Comparison of ENCODE assay signal across 9 mouse cellular contexts in genomic region chr9:120501191-120501902, GRCm38 (mm10). TPM values are rescaled to one million over a fixed set of nuclear protein-coding genes. Genes with fewer than 3 reads are reported as not detected.
DNase-seq lines count a peak whose midpoint lies in the region; ATAC-seq and TF ChIP-seq lines count a peak whose summit lies in the region.
"Had no signal": no experiment of that assay in that cellular context is flagged by ENCODE, and none has a peak within 500 bp of the region (broad histone marks: within the 10 kb centered on the region; RNA-seq: fewer than 3 reads in every experiment).

No protein-coding gene starts in this region.

- no peaks in the 10 kb centered on the region for H3K27me3 ChIP-seq in kidney, embryonic 16.5 days (ENCODE audit: insufficient read depth, low read length)
- no peaks in the 10 kb centered on the region for H3K27me3 ChIP-seq in ES-Bruce4 (ENCODE audit: control insufficient read depth, insufficient read depth, low read length, poor library complexity, severe bottlenecking)
- no peaks in the 10 kb centered on the region for H3K27me3 ChIP-seq in forebrain, embryonic 16.5 days (replicated peaks; ENCODE audit: control insufficient read depth, insufficient read depth, low read length)
- H3K27me3 ChIP-seq in cerebellum, adult 2 months (ENCODE audit: control insufficient read depth, insufficient read depth, low read length): no peaks in the 10 kb centered on the region
- H3K27me3 ChIP-seq: limb, embryonic 13.5 days had no signal

- H3K36me3 ChIP-seq in kidney, embryonic 16.5 days (ENCODE audit: insufficient read depth, low read length): no peaks in the 10 kb centered on the region
- H3K36me3 ChIP-seq in ES-Bruce4 (ENCODE audit: control insufficient read depth, insufficient read depth, low read length, poor library complexity, severe bottlenecking): no peaks in the 10 kb centered on the region
- H3K36me3 ChIP-seq in forebrain, embryonic 16.5 days (ENCODE audit: control insufficient read depth, insufficient read depth): no peaks in the 10 kb centered on the region

- no peak for TF ChIP-seq POLR2A in ES-Bruce4 (IDR thresholded peaks at IDR 0.05; ENCODE audit: insufficient read depth, low read length)
- no peak for TF ChIP-seq POLR2A in cerebellum, adult 2 months (IDR thresholded peaks at IDR 0.05; ENCODE audit: borderline replicate concordance, insufficient read depth, low read length)

- no peak overlapping the region for H3K4me2 ChIP-seq in kidney, embryonic 16.5 days (replicated peaks; ENCODE audit: low read depth, low read length)
- no peak overlapping the region for H3K4me2 ChIP-seq in forebrain, embryonic 16.5 days (ENCODE audit: low read length)
- H3K4me2 ChIP-seq: limb, embryonic 13.5 days had no signal

- H3K9ac ChIP-seq in kidney, embryonic 16.5 days (replicated peaks; ENCODE audit: low read length): no peak overlapping the region
- H3K9ac ChIP-seq in ES-Bruce4 (ENCODE audit: low read depth, poor library complexity, severe bottlenecking): no peak overlapping the region
- H3K9ac ChIP-seq in forebrain, embryonic 16.5 days (replicated peaks; ENCODE audit: low read depth, low read length): no peak overlapping the region
- H3K9ac ChIP-seq: limb, embryonic 13.5 days had no signal

- no peak overlapping the region for H3K4me3 ChIP-seq in kidney, embryonic 16.5 days (ENCODE audit: low read length)
- H3K4me3 ChIP-seq in ES-Bruce4 (ENCODE audit: low read depth, low read length): no peak overlapping the region
- H3K4me3 ChIP-seq in forebrain, embryonic 16.5 days (replicated peaks; ENCODE audit: low read length): no peak overlapping the region
- H3K4me3 ChIP-seq in cerebellum, adult 2 months (replicated peaks; ENCODE audit: insufficient read depth, low read depth, low read length): no peak overlapping the region
- H3K4me3 ChIP-seq: limb, embryonic 13.5 days had no signal

- peaks cover under 1% of the 10 kb centered on the region; the same call in 1 of the 2 replicates for H3K9me3 ChIP-seq in kidney, embryonic 16.5 days (ENCODE audit: low read length)
- peaks cover 4% of the 10 kb centered on the region for H3K9me3 ChIP-seq in ES-Bruce4 (replicated peaks; ENCODE audit: control insufficient read depth, insufficient read depth, low read length, poor library complexity, severe bottlenecking)
- no peaks in the 10 kb centered on the region for H3K9me3 ChIP-seq in forebrain, embryonic 16.5 days (ENCODE audit: control insufficient read depth, low read length)

- 42% methylated on average over 10 of the region's 10 CpGs for WGBS in kidney, embryonic 16.5 days
- WGBS in forebrain, embryonic 16.5 days: 32% methylated on average over 10 of the region's 10 CpGs
- 33% methylated on average over 10 of the region's 10 CpGs for WGBS in cerebellum, adult 2 months

- no peaks in the 10 kb centered on the region; the same call in 1 of the 2 replicates for H3K4me1 ChIP-seq in kidney, embryonic 16.5 days (ENCODE audit: insufficient read depth, low read length)
- H3K4me1 ChIP-seq in ES-Bruce4 (ENCODE audit: control insufficient read depth, insufficient read depth, low read length): no peaks in the 10 kb centered on the region
- peaks cover 9% of the 10 kb centered on the region; the same call in 1 of the 2 replicates for H3K4me1 ChIP-seq in forebrain, embryonic 16.5 days (replicated peaks; ENCODE audit: control insufficient read depth, insufficient read depth, low read length)
- no peaks in the 10 kb centered on the region for H3K4me1 ChIP-seq in cerebellum, adult 2 months (ENCODE audit: control insufficient read depth, insufficient read depth, low read length)
- H3K4me1 ChIP-seq: limb, embryonic 13.5 days had no signal

- no peak for DNase-seq in kidney, postnatal 10 days
- peak; percentile 60 for DNase-seq in 416B (ENCODE audit: low read depth)
- DNase-seq in cerebellum, adult 2 months: no peak
- DNase-seq in ovary, adult 18-20 months (ENCODE audit: low spot score): no peak
- no peak for DNase-seq in urinary bladder, postnatal 10 days (ENCODE audit: low spot score)

- 0 out of 2 replicates have a peak, but pooled peaks have one; percentile 7 for ATAC-seq in kidney, embryonic 16.5 days (ENCODE audit: low FRiP score, low TSS enrichment)
- 0 out of 2 replicates have a peak, but pooled peaks have one; percentile 27 for ATAC-seq in forebrain, embryonic 16.5 days

- TF ChIP-seq EP300 in ES-Bruce4 (IDR thresholded peaks at IDR 0.05; ENCODE audit: insufficient read depth, low read depth, low read length): no peak

- TF ChIP-seq CTCF in ES-Bruce4 (IDR thresholded peaks at IDR 0.05; ENCODE audit: low read depth, low read length): peak; percentile 17
- no peak; the same call in 1 of the 2 replicates for TF ChIP-seq CTCF in cerebellum, adult 2 months (IDR thresholded peaks at IDR 0.05; ENCODE audit: borderline replicate concordance, insufficient read depth, low read depth, low read length)

- H3K27ac ChIP-seq in kidney, embryonic 16.5 days (ENCODE audit: low read length): no peak overlapping the region
- H3K27ac ChIP-seq in ES-Bruce4 (ENCODE audit: insufficient read depth, low read length): no peak overlapping the region
- H3K27ac ChIP-seq in forebrain, embryonic 16.5 days (ENCODE audit: low read length): no peak overlapping the region
- H3K27ac ChIP-seq in cerebellum, adult 2 months (ENCODE audit: insufficient read depth, low read length): no peak overlapping the region
- H3K27ac ChIP-seq: limb, embryonic 13.5 days had no signal

RNA-seq across cellular contexts. Expression of gene Eif1b, which starts 9.3 kb away (rescaled TPM):
- 146 and 156 TPM in 2 replicates for polyA plus RNA-seq in kidney, embryonic 16.5 days (2015; fragmentation: Nextera tagmentation; extraction: Ambion mirVana)
- polyA plus RNA-seq in ES-Bruce4 (2011; ENCODE audit: insufficient read depth, insufficient read length, low read depth, missing spikeins): 27.0 TPM in 2 replicates
- 438 and 515 TPM in 2 replicates for polyA plus RNA-seq in forebrain, embryonic 16.5 days (2015; fragmentation: Nextera tagmentation; extraction: Ambion mirVana)
- 156 and 167 TPM in 2 replicates for polyA plus RNA-seq in cerebellum, adult 2 months (2012; rRNA removed)

RNA-seq across cellular contexts. Expression of gene Entpd3, which starts 38.3 kb away (rescaled TPM):
- polyA plus RNA-seq in kidney, embryonic 16.5 days (2015; fragmentation: Nextera tagmentation; extraction: Ambion mirVana): 1.8 TPM in 2 replicates
- 0.58 and 1.3 TPM in 2 replicates for polyA plus RNA-seq in ES-Bruce4 (2011; ENCODE audit: insufficient read depth, insufficient read length, low read depth, missing spikeins)
- polyA plus RNA-seq in forebrain, embryonic 16.5 days (2015; fragmentation: Nextera tagmentation; extraction: Ambion mirVana): 2.3 and 2.6 TPM in 2 replicates
- 10.9 and 13.9 TPM in 2 replicates for polyA plus RNA-seq in cerebellum, adult 2 months (2012; rRNA removed)
